Mouse (Mus musculus) cortical plate, adult 2 months (tissue): ENCODE measurements around the gene Nfyc.

Source experiments
- CTCF ChIP-seq: fragments of 200-500 bp; IDR thresholded peaks from 2 replicates; pipeline ENCODE4 v1.5.1; 2011; ENCODE audit warnings: mild to moderate bottlenecking, control low read depth, low read length; ENCODE audit not compliant: insufficient read depth; ENCODE audit errors: extremely low read depth
- POLR2A ChIP-seq: fragments of 200-500 bp; IDR thresholded peaks from 2 replicates; pipeline ENCODE4 v1.6.1; 2011; ENCODE audit warnings: mild to moderate bottlenecking, low read length, control low read depth; ENCODE audit not compliant: insufficient read depth; ENCODE audit errors: extremely low read depth

DNA sequence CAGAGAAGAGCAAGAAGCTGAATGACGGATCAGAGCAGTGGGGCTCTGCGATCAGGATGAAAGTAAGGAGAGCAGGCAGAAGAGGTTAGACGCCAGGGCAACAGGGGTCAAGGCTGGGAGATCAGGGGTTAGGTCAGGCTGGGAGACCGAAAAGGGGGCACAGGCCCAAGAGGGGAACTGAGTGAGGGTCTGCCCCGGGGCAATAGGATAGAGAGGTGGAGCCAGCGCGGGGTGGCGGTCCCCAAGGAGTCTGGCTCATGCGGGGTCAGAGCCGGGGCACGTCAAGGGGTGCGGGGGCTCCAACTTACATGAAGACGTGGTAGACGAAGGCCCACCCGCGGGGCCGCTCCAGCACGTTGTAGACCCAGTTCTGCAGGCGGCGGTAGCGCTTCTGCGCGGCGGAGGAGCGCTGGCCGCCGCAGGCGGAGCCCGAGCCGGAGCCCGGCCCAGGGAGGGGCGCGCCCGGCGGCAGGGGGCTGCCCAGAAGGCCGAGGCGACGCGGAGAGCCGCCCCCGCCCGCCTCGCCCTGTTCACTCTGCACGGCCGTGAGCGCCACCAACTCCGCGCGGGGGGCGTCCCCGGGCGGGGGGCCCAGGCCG is 84.7 kb downstream of the Nfyc start:
- no peak for TF ChIP-seq CTCF
- TF ChIP-seq POLR2A = no peak
